Mouse (Mus musculus) MEL (cell line): Measurements from ENCODE around the gene Eef1b2. TPM values are rescaled to one million over a fixed set of nuclear protein-coding genes. Genes with fewer than 3 reads are reported as not detected.

Source experiments
- DNase-seq: peaks from one replicate; pipeline ENCODE4 v3.0.0; 2011; ENCODE audit warnings: low read depth, low spot score
- H3K27ac ChIP-seq: 2 replicates; pipeline ENCODE4 v1.5.1; 2012; ENCODE audit warnings: low read depth, mild to moderate bottlenecking, control low read depth, low read length, moderate library complexity; ENCODE audit not compliant: control insufficient read depth
- H3K27me3 ChIP-seq, 2 experiments: fragments of 150-350 bp in 1 of 2; sonication (generic) in 1 of 2; 2 replicates each; pipeline ENCODE4 v1.6.1; 2012; ENCODE audit warnings: low read length in 2 of 2, mild to moderate bottlenecking in 2 of 2, improper control_type of control experiment in 1 of 2, moderate library complexity in 1 of 2; ENCODE audit not compliant: insufficient read depth in 2 of 2, control insufficient read depth in 1 of 2
- H3K36me3 ChIP-seq, 2 experiments: 2 replicates each; pipeline ENCODE4 v1.6.1; 2012 to 2014; ENCODE audit warnings: low read length in 2 of 2, improper control_type of control experiment in 1 of 2, inconsistent platforms in 1 of 2, mild to moderate bottlenecking in 1 of 2; ENCODE audit not compliant: insufficient read depth in 2 of 2, control insufficient read depth in 1 of 2
- H3K4me1 ChIP-seq, 2 experiments: fragments of 150-350 bp in 1 of 2; sonication (generic) in 1 of 2; 2 replicates each; pipeline ENCODE4 v1.6.1; 2012; ENCODE audit warnings: low read length in 2 of 2, improper control_type of control experiment in 1 of 2, mild to moderate bottlenecking in 1 of 2; ENCODE audit not compliant: insufficient read depth in 2 of 2, control insufficient read depth in 1 of 2
- H3K4me3 ChIP-seq, 2 experiments: fragments of 150-350 bp in 1 of 2; sonication (generic) in 1 of 2; 2 replicates each; pipeline ENCODE4 v1.5.1; 2012; ENCODE audit warnings: low read depth in 2 of 2, low read length in 2 of 2, mild to moderate bottlenecking in 2 of 2, moderate library complexity in 2 of 2, control low read depth in 1 of 2, improper control_type of control experiment in 1 of 2; ENCODE audit not compliant: control insufficient read depth in 1 of 2, insufficient read depth in 1 of 2
- H3K79me2 ChIP-seq: 2 replicates; pipeline ENCODE4 v1.6.1; 2012; ENCODE audit warnings: mild to moderate bottlenecking, low read length, moderate library complexity; ENCODE audit not compliant: control insufficient read depth, poor library complexity, insufficient read depth
- H3K9ac ChIP-seq: 2 replicates; pipeline ENCODE4 v1.6.1; 2012; ENCODE audit warnings: low read depth, mild to moderate bottlenecking, control low read depth, low read length, moderate library complexity; ENCODE audit not compliant: control insufficient read depth, poor library complexity, severe bottlenecking
- H3K9me3 ChIP-seq: fragments of 150-350 bp; sonication (generic); replicated peaks from 2 replicates; pipeline ENCODE4 v1.6.1; 2012; ENCODE audit warnings: mild to moderate bottlenecking, low read length, improper control_type of control experiment, moderate library complexity; ENCODE audit not compliant: insufficient read depth
- BHLHE40 ChIP-seq: IDR thresholded peaks from 2 replicates; pipeline ENCODE4 v1.6.1; 2012; ENCODE audit warnings: low read depth, mild to moderate bottlenecking, inconsistent platforms, low read length, improper control_type of control experiment, borderline replicate concordance
- CHD1 ChIP-seq: IDR thresholded peaks from 2 replicates; pipeline ENCODE4 v1.6.1; 2012; ENCODE audit warnings: low read depth, mild to moderate bottlenecking, inconsistent platforms, low read length, improper control_type of control experiment
- CHD2 ChIP-seq: IDR thresholded peaks from 2 replicates; pipeline ENCODE4 v1.6.1; 2011; ENCODE audit warnings: low read length, improper control_type of control experiment
- E2F4 ChIP-seq: IDR thresholded peaks from 2 replicates; pipeline ENCODE4 v1.6.1; 2011; ENCODE audit warnings: low read depth, low read length, improper control_type of control experiment, borderline replicate concordance
- EP300 ChIP-seq, 2 experiments: IDR thresholded peaks; 2 replicates each; pipeline ENCODE4 v1.6.1; 2011; ENCODE audit warnings: improper control_type of control experiment in 2 of 2, low read length in 2 of 2, low read depth in 1 of 2, mild to moderate bottlenecking in 1 of 2
- JUND ChIP-seq: IDR thresholded peaks from 2 replicates; pipeline ENCODE4 v1.6.1; 2011; ENCODE audit warnings: low read depth, mild to moderate bottlenecking, improper control_type of control experiment, low read length
- MAFK ChIP-seq: IDR thresholded peaks from 2 replicates; pipeline ENCODE4 v1.6.1; 2011; ENCODE audit warnings: low read depth, mild to moderate bottlenecking, low read length, improper control_type of control experiment, borderline replicate concordance
- MAX ChIP-seq: IDR thresholded peaks from 2 replicates; pipeline ENCODE4 v1.6.1; 2011; ENCODE audit warnings: low read length, improper control_type of control experiment
- MAZ ChIP-seq: IDR thresholded peaks from 2 replicates; pipeline ENCODE4 v1.6.1; 2012; ENCODE audit warnings: low read depth, mild to moderate bottlenecking, inconsistent platforms, low read length, improper control_type of control experiment
- MEF2A ChIP-seq: IDR thresholded peaks from 2 replicates; pipeline ENCODE4 v1.6.1; 2014; ENCODE audit warnings: low read depth, mild to moderate bottlenecking, inconsistent platforms, low read length, improper control_type of control experiment; ENCODE audit not compliant: poor library complexity, insufficient replicate concordance, severe bottlenecking; ENCODE audit errors: extremely low read depth
- MYB ChIP-seq: IDR thresholded peaks from 2 replicates; pipeline ENCODE4 v1.6.1; 2011; ENCODE audit warnings: mild to moderate bottlenecking, low read depth, low read length, improper control_type of control experiment
- MYC ChIP-seq: IDR thresholded peaks from 2 replicates; pipeline ENCODE4 v1.6.1; 2011; ENCODE audit warnings: low read depth, mild to moderate bottlenecking, low read length, improper control_type of control experiment, moderate library complexity
- NRF1 ChIP-seq: IDR thresholded peaks from 2 replicates; pipeline ENCODE4 v1.6.1; 2014; ENCODE audit warnings: low read depth, mild to moderate bottlenecking, inconsistent platforms, low read length, improper control_type of control experiment, moderate library complexity; ENCODE audit not compliant: poor library complexity, insufficient read depth, severe bottlenecking
- POLR2A ChIP-seq, 2 experiments: IDR thresholded peaks; 2 replicates each; pipeline ENCODE4 v1.6.1; 2011 to 2012; ENCODE audit warnings: low read length in 2 of 2, mild to moderate bottlenecking in 2 of 2, control low read depth in 1 of 2, improper control_type of control experiment in 1 of 2, low read depth in 1 of 2, moderate library complexity in 1 of 2; ENCODE audit not compliant: control insufficient read depth in 1 of 2, insufficient read depth in 1 of 2, poor library complexity in 1 of 2
- POLR2AphosphoS2 ChIP-seq: IDR thresholded peaks from 2 replicates; pipeline ENCODE4 v1.6.1; 2011; ENCODE audit warnings: low read length, improper control_type of control experiment
- RAD21 ChIP-seq: IDR thresholded peaks from 2 replicates; pipeline ENCODE4 v1.6.1; 2011; ENCODE audit warnings: mild to moderate bottlenecking, low read depth, low read length, improper control_type of control experiment
- TCF12 ChIP-seq: IDR thresholded peaks from 2 replicates; pipeline ENCODE4 v1.6.1; 2014; ENCODE audit warnings: low read depth, mild to moderate bottlenecking, inconsistent platforms, low read length, improper control_type of control experiment, moderate library complexity
- USF1 ChIP-seq: IDR thresholded peaks from 2 replicates; pipeline ENCODE4 v1.6.1; 2014; ENCODE audit warnings: low read depth, mild to moderate bottlenecking, inconsistent platforms, low read length, improper control_type of control experiment, moderate library complexity
- ZKSCAN1 ChIP-seq: IDR thresholded peaks from 2 replicates; pipeline ENCODE4 v1.6.1; 2012; ENCODE audit warnings: low read depth, mild to moderate bottlenecking, inconsistent platforms, low read length, improper control_type of control experiment, moderate library complexity
- polyA plus RNA-seq, 2 experiments: library from polyadenylated mRNA; stranded (reverse) in 1 of 2; unstranded in 1 of 2; fragments of >175 nt in 1 of 2; fragments of >200 nt in 1 of 2; gene quantifications; 2 replicates each; pipeline versions ENCODE4 v1.2.1 to v1.2.4; 2012; ENCODE audit warnings: low replicate concordance in 2 of 2, low read depth in 1 of 2; ENCODE audit not compliant: insufficient read length in 2 of 2, insufficient read depth in 1 of 2, missing spikeins in 1 of 2
- total RNA-seq: library from RNA; depleted of rRNA; stranded (reverse); fragments of 300-350 nt; gene quantifications from 2 replicates; pipeline ENCODE4 v1.2.3, GENCODE M21; 2012

The Eef1b2 gene
- total and polyA plus RNA-seq, 3 experiments: 1,696 to 2,991 (median 1,846) TPM

GRCm38 (mm10) chr1:63192306-63193065, 15.9 kb downstream of the Eef1b2 start:
- H3K36me3 ChIP-seq: no peaks in the 10 kb centered on the region
- no peak for DNase-seq
- no peak overlapping the region for H3K27ac ChIP-seq
- no peak overlapping the region for H3K9ac ChIP-seq
- TF ChIP-seq MAFK: no peak
- TF ChIP-seq MAX: no peak
- no peak for TF ChIP-seq MYC
- no peak for TF ChIP-seq MAZ
- no peak for TF ChIP-seq CHD1
- no peak for TF ChIP-seq MEF2A
- no peak for TF ChIP-seq POLR2AphosphoS2
- no peak for TF ChIP-seq RAD21
- TF ChIP-seq POLR2A (IDR thresholded peaks at IDR 0.05; ENCODE audit: control insufficient read depth in 1 of 2, insufficient read depth in 1 of 2, low read depth in 1 of 2, low read length in 2 of 2, poor library complexity in 1 of 2): no peak
- TF ChIP-seq TCF12: no peak
- no peak for TF ChIP-seq ZKSCAN1
- no peak for TF ChIP-seq MYB
- no peak for TF ChIP-seq JUND
- TF ChIP-seq CHD2: no peak
- TF ChIP-seq E2F4: no peak
- TF ChIP-seq NRF1: no peak
- TF ChIP-seq EP300 (IDR thresholded peaks at IDR 0.05; ENCODE audit: low read depth in 1 of 2, low read length in 2 of 2): no peak
- no peak for TF ChIP-seq USF1
- no peaks in the 10 kb centered on the region for H3K9me3 ChIP-seq
- no peaks in the 10 kb centered on the region for H3K79me2 ChIP-seq
- H3K4me1 ChIP-seq: no peaks in the 10 kb centered on the region
- H3K27me3 ChIP-seq: no peaks in the 10 kb centered on the region; a peak in 1 of 4 replicates
- no peak overlapping the region for H3K4me3 ChIP-seq

- no peak for DNase-seq
- no peak overlapping the region for H3K9ac ChIP-seq
- H3K4me3 ChIP-seq: no peak overlapping the region
- no peaks in the 10 kb centered on the region; a peak in 1 of 4 replicates for H3K27me3 ChIP-seq
- H3K79me2 ChIP-seq: no peaks in the 10 kb centered on the region
- no peaks in the 10 kb centered on the region for H3K4me1 ChIP-seq
- no peaks in the 10 kb centered on the region for H3K36me3 ChIP-seq
- H3K9me3 ChIP-seq: no peaks in the 10 kb centered on the region
- H3K27ac ChIP-seq: no peak overlapping the region
- no peak for TF ChIP-seq MYB
- no peak for TF ChIP-seq POLR2AphosphoS2
- TF ChIP-seq BHLHE40: no peak
- no peak for TF ChIP-seq POLR2A (IDR thresholded peaks at IDR 0.05; ENCODE audit: control insufficient read depth in 1 of 2, insufficient read depth in 1 of 2, low read depth in 1 of 2, low read length in 2 of 2, poor library complexity in 1 of 2)
These were observed 19.4 kb downstream of the Eef1b2 start for GRCm38 (mm10) chr1:63195848-63196512.
